Mouse (Mus musculus): Measurements from ENCODE around the gene Gramd1c.

GRCm38 (mm10) chr16:44060604-44061286 is 2.4 kb downstream of the Gramd1c start:
- no peak for TF ChIP-seq CTCF (conservative IDR thresholded peaks at IDR 0.05 in 1 of 2, IDR thresholded peaks at IDR 0.05 in 1 of 2; ENCODE audit: low read depth in 2 of 2, low read length in 2 of 2)
- no peak for TF ChIP-seq TBP (conservative IDR thresholded peaks at IDR 0.05; ENCODE audit: low read depth, low read length)
- no peak for TF ChIP-seq MAX (IDR thresholded peaks at IDR 0.05; ENCODE audit: low read length)
- no peak for TF ChIP-seq POLR2A (IDR thresholded peaks at IDR 0.05; ENCODE audit: low read depth, low read length)
- no peak for TF ChIP-seq EP300 (IDR thresholded peaks at IDR 0.05; ENCODE audit: low read length)
- TF ChIP-seq UBTF (IDR thresholded peaks at IDR 0.05; ENCODE audit: low read depth, low read length) = no peak
- TF ChIP-seq NRF1 (IDR thresholded peaks at IDR 0.05; ENCODE audit: low read depth, low read length) = no peak
- no peak for TF ChIP-seq USF1 (IDR thresholded peaks at IDR 0.05; ENCODE audit: low read depth, low read length)
- no peak for TF ChIP-seq IRF4 (IDR thresholded peaks at IDR 0.05; ENCODE audit: low read depth, low read length)
- no peak for TF ChIP-seq ZMIZ1 (IDR thresholded peaks at IDR 0.05; ENCODE audit: low read depth, low read length)
- no peak for TF ChIP-seq ZNF384 (IDR thresholded peaks at IDR 0.05; ENCODE audit: low read depth, low read length)

All from CH12.LX (cell line).